Comparison of ENCODE assay signal across 9 mouse cellular contexts in genomic region chr17:66125211-66125610, GRCm38 (mm10). TPM values are rescaled to one million over a fixed set of nuclear protein-coding genes. Genes with fewer than 3 reads are reported as not detected.
A peak's percentile ranks its signal among the peaks of the same experiment; 100 is the strongest.
DNase-seq lines count a peak whose midpoint lies in the region; ATAC-seq and TF ChIP-seq lines count a peak whose summit lies in the region.
"Had no signal": no experiment of that assay in that cellular context is flagged by ENCODE, and none has a peak within 500 bp of the region (broad histone marks: within the 10 kb centered on the region; RNA-seq: fewer than 3 reads in every experiment).

No protein-coding gene starts in this region.

- TF ChIP-seq EP300 in ES-Bruce4 (IDR thresholded peaks at IDR 0.05; ENCODE audit: insufficient read depth, low read depth, low read length): no peak

- peaks cover 44% of the 10 kb centered on the region for H3K36me3 ChIP-seq in kidney, embryonic 15.5 days
- peaks cover 21% of the 10 kb centered on the region for H3K36me3 ChIP-seq in ES-Bruce4 (ENCODE audit: control insufficient read depth, insufficient read depth, low read length, poor library complexity, severe bottlenecking)
- peaks cover 43% of the 10 kb centered on the region for H3K36me3 ChIP-seq in liver, embryonic 13.5 days

- no peaks in the 10 kb centered on the region for H3K9me3 ChIP-seq in kidney, embryonic 15.5 days (replicated peaks)
- H3K9me3 ChIP-seq in ES-Bruce4 (replicated peaks; ENCODE audit: control insufficient read depth, insufficient read depth, low read length, poor library complexity, severe bottlenecking): no peaks in the 10 kb centered on the region
- no peaks in the 10 kb centered on the region for H3K9me3 ChIP-seq in liver, embryonic 13.5 days (replicated peaks)

- H3K9ac ChIP-seq in kidney, embryonic 15.5 days: no peak overlapping the region
- H3K9ac ChIP-seq in ES-Bruce4 (ENCODE audit: low read depth, poor library complexity, severe bottlenecking): 0 out of 2 replicates have a peak overlapping the region, but pooled peaks have one; percentile 3
- H3K9ac ChIP-seq in liver, embryonic 13.5 days: peak overlapping the region; percentile 86

- DNase-seq in kidney, adult 8-10 months: no peak
- peak; percentile 44 for DNase-seq in c-Kit-positive CD71-positive TER-119-negative erythroid progenitor cells, embryonic 14.5 days (ENCODE audit: low read depth)
- no peak for DNase-seq in liver, embryonic 13.5 days
- DNase-seq in adrenal gland, postnatal 14 days: no peak
- DNase-seq in urinary bladder, postnatal 25 days (ENCODE audit: low spot score): no peak
- DNase-seq: adrenal gland, adult 2 months; thymus, adult 2 months had no signal

- peaks cover 16% of the 10 kb centered on the region for H3K4me1 ChIP-seq in kidney, embryonic 15.5 days
- H3K4me1 ChIP-seq in ES-Bruce4 (ENCODE audit: control insufficient read depth, insufficient read depth, low read length): peaks cover 3% of the 10 kb centered on the region
- peaks cover 42% of the 10 kb centered on the region for H3K4me1 ChIP-seq in liver, embryonic 13.5 days (replicated peaks)

- peak overlapping the region; percentile 90; the same call in 1 of the 2 replicates for H3K4me3 ChIP-seq in kidney, embryonic 15.5 days (replicated peaks)
- H3K4me3 ChIP-seq in ES-Bruce4 (ENCODE audit: low read depth, low read length): no peak overlapping the region
- peak overlapping the region; percentile 88 for H3K4me3 ChIP-seq in liver, embryonic 13.5 days (replicated peaks)

- TF ChIP-seq CTCF in ES-Bruce4 (IDR thresholded peaks at IDR 0.05; ENCODE audit: low read depth, low read length): no peak

- H3K27ac ChIP-seq in kidney, embryonic 15.5 days: no peak overlapping the region
- H3K27ac ChIP-seq in ES-Bruce4 (ENCODE audit: insufficient read depth, low read length): no peak overlapping the region
- H3K27ac ChIP-seq in liver, embryonic 13.5 days: peak overlapping the region; percentile 94

- TF ChIP-seq POLR2A in ES-Bruce4 (IDR thresholded peaks at IDR 0.05; ENCODE audit: insufficient read depth, low read length): no peak

- no peak overlapping the region for H3K4me2 ChIP-seq in kidney, embryonic 15.5 days
- peak overlapping the region; percentile 89 for H3K4me2 ChIP-seq in liver, embryonic 13.5 days

- ATAC-seq in kidney, embryonic 15.5 days (replicated peaks; ENCODE audit: low FRiP score): no peak
- no peak for ATAC-seq in liver, embryonic 13.5 days (ENCODE audit: low read depth)

- no peaks in the 10 kb centered on the region for H3K27me3 ChIP-seq in kidney, embryonic 15.5 days
- H3K27me3 ChIP-seq in ES-Bruce4 (ENCODE audit: control insufficient read depth, insufficient read depth, low read length, poor library complexity, severe bottlenecking): no peaks in the 10 kb centered on the region
- no peaks in the 10 kb centered on the region for H3K27me3 ChIP-seq in liver, embryonic 13.5 days

- WGBS in kidney, embryonic 15.5 days: 69% methylated on average over 5 of the region's 5 CpGs
- 77% methylated on average over 5 of the region's 5 CpGs for WGBS in liver, embryonic 13.5 days (ENCODE audit: insufficient replicate concordance)

RNA-seq across cellular contexts. Expression of gene Ddx11, which starts 1.9 kb away (rescaled TPM):
- 23.0 and 26.1 TPM in 2 replicates for polyA plus RNA-seq in kidney, embryonic 15.5 days (2015; fragmentation: Nextera tagmentation; extraction: Ambion mirVana)
- polyA plus RNA-seq in ES-Bruce4 (2011; ENCODE audit: insufficient read depth, insufficient read length, low read depth, missing spikeins): 29.4 and 38.2 TPM in 2 replicates
- polyA plus RNA-seq in liver, embryonic 13.5 days (2015; fragmentation: Nextera tagmentation; extraction: Ambion mirVana): 8.6 and 9.9 TPM in 2 replicates
- 6.2 and 6.6 TPM in 2 replicates for total RNA-seq in adrenal gland, postnatal 14 days (2021)

RNA-seq across cellular contexts. Expression of gene Washc1, which starts 13.9 kb away (rescaled TPM):
- polyA plus RNA-seq in kidney, embryonic 15.5 days (2015; fragmentation: Nextera tagmentation; extraction: Ambion mirVana): 40.3 and 41.7 TPM in 2 replicates
- 23.5 and 26.9 TPM in 2 replicates for polyA plus RNA-seq in ES-Bruce4 (2011; ENCODE audit: insufficient read depth, insufficient read length, low read depth, missing spikeins)
- 18.6 and 19.0 TPM in 2 replicates for polyA plus RNA-seq in liver, embryonic 13.5 days (2015; fragmentation: Nextera tagmentation; extraction: Ambion mirVana)
- total RNA-seq in adrenal gland, postnatal 14 days (2021): 28.2 and 33.8 TPM in 2 replicates

RNA-seq across cellular contexts. Expression of gene Ndufv2, which starts 23.9 kb away (rescaled TPM):
- polyA plus RNA-seq in kidney, embryonic 15.5 days (2015; fragmentation: Nextera tagmentation; extraction: Ambion mirVana): 364 and 390 TPM in 2 replicates
- polyA plus RNA-seq in ES-Bruce4 (2011; ENCODE audit: insufficient read depth, insufficient read length, low read depth, missing spikeins): 211 and 233 TPM in 2 replicates
- 246 and 248 TPM in 2 replicates for polyA plus RNA-seq in liver, embryonic 13.5 days (2015; fragmentation: Nextera tagmentation; extraction: Ambion mirVana)
- 598 and 660 TPM in 2 replicates for total RNA-seq in adrenal gland, postnatal 14 days (2021)

RNA-seq across cellular contexts. Expression of gene Ankrd12, which starts 48.3 kb away (rescaled TPM):
- polyA plus RNA-seq in kidney, embryonic 15.5 days (2015; fragmentation: Nextera tagmentation; extraction: Ambion mirVana): 24.8 and 26.0 TPM in 2 replicates
- 19.5 and 21.8 TPM in 2 replicates for polyA plus RNA-seq in ES-Bruce4 (2011; ENCODE audit: insufficient read depth, insufficient read length, low read depth, missing spikeins)
- polyA plus RNA-seq in liver, embryonic 13.5 days (2015; fragmentation: Nextera tagmentation; extraction: Ambion mirVana): 6.1 and 8.3 TPM in 2 replicates
- total RNA-seq in adrenal gland, postnatal 14 days (2021): 22.6 and 25.0 TPM in 2 replicates
